Mouse (Mus musculus): ENCODE results near the gene Def6.

The Def6 gene

GRCm38 (mm10) chr17:28277721-28278120, 70.1 kb downstream of the Def6 start:
- no peak for DNase-seq

- no peak for DNase-seq
Measured at GRCm38 (mm10) chr17:28278156-28278555, 70.6 kb downstream of the Def6 start.
